Mouse (Mus musculus) midbrain, embryonic 14.5 days (tissue): ENCODE measurements around the gene Ndufv3. TPM values are rescaled to one million over a fixed set of nuclear protein-coding genes. Genes with fewer than 3 reads are reported as not detected.

Source experiments
- microRNA-seq: library from miRNA; unstranded; fragments of <30 nt; microRNA quantifications from one replicate; pipeline ENCODE4, GENCODE M21; 2016
- polyA plus RNA-seq: library from polyadenylated mRNA; unstranded; fragments of >200 nt; fragmentation: Nextera tagmentation; extraction: Ambion mirVana; gene quantifications from 2 replicates; pipeline ENCODE4 v1.2.1, GENCODE M21; 2014

The Ndufv3 gene
- polyA plus RNA-seq, 1 experiment from 2014 or later, result 419 TPM

Small RNA genes lying within 50 kb of the gene (microRNA-seq; reads per million reads assigned to microRNA genes)
- not detected for gene Gm24970

Other genes starting within 250 kb of the Ndufv3 start
- gene Rsph1, start 242.7 kb upstream of the Ndufv3 start, polyA plus RNA-seq, result 1.5 and 2.0 TPM in 2 replicates
- 12.0 and 12.8 TPM in 2 replicates for gene Slc37a1, start 233.3 kb upstream of the Ndufv3 start, polyA plus RNA-seq
- 34.6 and 36.5 TPM in 2 replicates for gene Pde9a, start 133.9 kb upstream of the Ndufv3 start, polyA plus RNA-seq
- gene Wdr4, start 135 bp upstream of the Ndufv3 start, polyA plus RNA-seq, result 32.2 and 40.3 TPM in 2 replicates
- gene Pknox1, start 44.6 kb downstream of the Ndufv3 start, polyA plus RNA-seq, result 21.1 and 26.0 TPM in 2 replicates
- 4.9 and 5.5 TPM in 2 replicates for gene Cbs, start 117.1 kb downstream of the Ndufv3 start, polyA plus RNA-seq
- 124 and 168 TPM in 2 replicates for gene U2af1, start 138.8 kb downstream of the Ndufv3 start, polyA plus RNA-seq
- not detected in 2 replicates for gene Cryaa, start 157.7 kb downstream of the Ndufv3 start, polyA plus RNA-seq